Mouse (Mus musculus): ENCODE measurements at regions not wholly inside any gene's neighbourhood (a gene's known extent, or its start where the extent isn't known, plus 50 kb on each side); places are given as distances from the start of the nearest gene placed in this dataset.

GRCm38 (mm10) chr4:45713837-45714508, 84.8 kb upstream of the Aldh1b1 start:
- no peak overlapping the region for H3K27ac ChIP-seq
- no peak for ATAC-seq (ENCODE audit: insufficient read depth)

GRCm38 (mm10) chr4:45713046-45713706, 85.6 kb upstream of the Aldh1b1 start:
- no peak for DNase-seq (ENCODE audit: low read depth in 3 of 3, low spot score in 3 of 3)
- no peaks in the 10 kb centered on the region for H3K9me3 ChIP-seq (ENCODE audit: control insufficient read depth, low read length)
- no peak overlapping the region for H3K4me2 ChIP-seq (ENCODE audit: low read depth)
- H3K9ac ChIP-seq (replicated peaks): no peak overlapping the region
- H3K27ac ChIP-seq: no peak overlapping the region
- WGBS (ENCODE audit: insufficient replicate concordance): 59% methylated on average over 8 of the region's 8 CpGs
- no peak for ATAC-seq (ENCODE audit: insufficient read depth)
- no peaks in the 10 kb centered on the region for H3K27me3 ChIP-seq (ENCODE audit: control insufficient read depth, insufficient read depth, low read length)
- H3K36me3 ChIP-seq (replicated peaks; ENCODE audit: control insufficient read depth, insufficient read depth, low read depth): no peaks in the 10 kb centered on the region
- no peak overlapping the region for H3K4me3 ChIP-seq (ENCODE audit: insufficient read depth in 1 of 2, low read depth in 2 of 2, low read length in 2 of 2)
- TF ChIP-seq EP300 (IDR thresholded peaks at IDR 0.05; ENCODE audit: low read depth) (no peak), CTCF (IDR thresholded peaks at IDR 0.05; ENCODE audit: low read depth) (no peak)
- H3K4me1 ChIP-seq (replicated peaks; ENCODE audit: control insufficient read depth in 2 of 2, insufficient read depth in 2 of 2, low read length in 1 of 2): no peaks in the 10 kb centered on the region

More at GRCm38 (mm10) chr4:45713837-45714508, 84.8 kb upstream of the Aldh1b1 start:
- WGBS (ENCODE audit: insufficient replicate concordance): 36% methylated on average over 10 of the region's 10 CpGs
- no peak for DNase-seq (ENCODE audit: low read depth in 3 of 3, low spot score in 3 of 3)
- no peak overlapping the region for H3K4me3 ChIP-seq (ENCODE audit: insufficient read depth in 1 of 2, low read depth in 2 of 2, low read length in 2 of 2)
- TF ChIP-seq CTCF (IDR thresholded peaks at IDR 0.05; ENCODE audit: low read depth): no peak
- no peak for TF ChIP-seq EP300 (IDR thresholded peaks at IDR 0.05; ENCODE audit: low read depth)
- no peaks in the 10 kb centered on the region for H3K27me3 ChIP-seq (ENCODE audit: control insufficient read depth, insufficient read depth, low read length)
- no peak overlapping the region for H3K9ac ChIP-seq (replicated peaks)
- no peak overlapping the region for H3K4me2 ChIP-seq (ENCODE audit: low read depth)
- no peaks in the 10 kb centered on the region for H3K9me3 ChIP-seq (ENCODE audit: control insufficient read depth, low read length)
- H3K4me1 ChIP-seq (replicated peaks; ENCODE audit: control insufficient read depth in 2 of 2, insufficient read depth in 2 of 2, low read length in 1 of 2): no peaks in the 10 kb centered on the region
- no peaks in the 10 kb centered on the region for H3K36me3 ChIP-seq (replicated peaks; ENCODE audit: control insufficient read depth, insufficient read depth, low read depth)

- H3K9ac ChIP-seq (replicated peaks): no peak overlapping the region
- H3K36me3 ChIP-seq (replicated peaks; ENCODE audit: control insufficient read depth, insufficient read depth, low read depth): no peaks in the 10 kb centered on the region
- no peaks in the 10 kb centered on the region for H3K4me1 ChIP-seq (replicated peaks; ENCODE audit: control insufficient read depth in 2 of 2, insufficient read depth in 2 of 2, low read length in 1 of 2)
- 38% methylated on average over 7 of the region's 7 CpGs for WGBS (ENCODE audit: insufficient replicate concordance)
- no peak overlapping the region for H3K27ac ChIP-seq
- no peaks in the 10 kb centered on the region for H3K9me3 ChIP-seq (ENCODE audit: control insufficient read depth, low read length)
- H3K27me3 ChIP-seq (ENCODE audit: control insufficient read depth, insufficient read depth, low read length): no peaks in the 10 kb centered on the region
- ATAC-seq (ENCODE audit: insufficient read depth) (no peak), DNase-seq (ENCODE audit: low read depth in 3 of 3, low spot score in 3 of 3) (no peak)
- no peak overlapping the region for H3K4me3 ChIP-seq (ENCODE audit: insufficient read depth in 1 of 2, low read depth in 2 of 2, low read length in 2 of 2)
- TF ChIP-seq EP300 (IDR thresholded peaks at IDR 0.05; ENCODE audit: low read depth) (no peak), CTCF (IDR thresholded peaks at IDR 0.05; ENCODE audit: low read depth) (no peak)
- no peak overlapping the region for H3K4me2 ChIP-seq (ENCODE audit: low read depth)
These were observed 94.8 kb upstream of the Aldh1b1 start for GRCm38 (mm10) chr4:45703997-45704396.

- ATAC-seq (ENCODE audit: insufficient read depth) (no peak), DNase-seq (ENCODE audit: low read depth in 3 of 3, low spot score in 3 of 3) (no peak)
- Histone ChIP-seq H3K9me3 (ENCODE audit: control insufficient read depth, low read length) (no peaks in the 10 kb centered on the region), H3K36me3 (replicated peaks; ENCODE audit: control insufficient read depth, insufficient read depth, low read depth) (no peaks in the 10 kb centered on the region), H3K4me1 (replicated peaks; ENCODE audit: control insufficient read depth in 2 of 2, insufficient read depth in 2 of 2, low read length in 1 of 2) (no peaks in the 10 kb centered on the region), H3K27ac (no peak overlapping the region), H3K9ac (replicated peaks) (no peak overlapping the region), H3K4me3 (ENCODE audit: insufficient read depth in 1 of 2, low read depth in 2 of 2, low read length in 2 of 2) (no peak overlapping the region), H3K27me3 (ENCODE audit: control insufficient read depth, insufficient read depth, low read length) (no peaks in the 10 kb centered on the region), H3K4me2 (ENCODE audit: low read depth) (no peak overlapping the region)
- no peak for TF ChIP-seq EP300 (IDR thresholded peaks at IDR 0.05; ENCODE audit: low read depth)
- TF ChIP-seq CTCF (IDR thresholded peaks at IDR 0.05; ENCODE audit: low read depth): no peak
- WGBS (ENCODE audit: insufficient replicate concordance): 55% methylated on average over 3 of the region's 3 CpGs
These were observed 99.2 kb upstream of the Aldh1b1 start for GRCm38 (mm10) chr4:45699601-45700000.

- H3K4me2 ChIP-seq (ENCODE audit: low read depth): no peak overlapping the region
- ATAC-seq (ENCODE audit: insufficient read depth): no peak
These were observed 103.6 kb upstream of the Aldh1b1 start for GRCm38 (mm10) chr4:45695239-45695638.

More at GRCm38 (mm10) chr4:45695239-45695638, 103.6 kb upstream of the Aldh1b1 start:
- TF ChIP-seq EP300 (IDR thresholded peaks at IDR 0.05; ENCODE audit: low read depth) (no peak), CTCF (IDR thresholded peaks at IDR 0.05; ENCODE audit: low read depth) (no peak)
- no peak overlapping the region for H3K9ac ChIP-seq (replicated peaks)
- H3K4me3 ChIP-seq (ENCODE audit: insufficient read depth in 1 of 2, low read depth in 2 of 2, low read length in 2 of 2): no peak overlapping the region
- H3K36me3 ChIP-seq (replicated peaks; ENCODE audit: control insufficient read depth, insufficient read depth, low read depth): no peaks in the 10 kb centered on the region
- H3K27me3 ChIP-seq (ENCODE audit: control insufficient read depth, insufficient read depth, low read length): no peaks in the 10 kb centered on the region
- WGBS (ENCODE audit: insufficient replicate concordance): 17% methylated on average over 1 of the region's 1 CpGs
- H3K27ac ChIP-seq: no peak overlapping the region
- DNase-seq (ENCODE audit: low read depth in 3 of 3, low spot score in 3 of 3): no peak
- no peaks in the 10 kb centered on the region for H3K9me3 ChIP-seq (ENCODE audit: control insufficient read depth, low read length)
- H3K4me1 ChIP-seq (replicated peaks; ENCODE audit: control insufficient read depth in 2 of 2, insufficient read depth in 2 of 2, low read length in 1 of 2): no peaks in the 10 kb centered on the region

Measured in liver, embryonic 14.5 days (tissue).